Mouse (Mus musculus): Measurements from ENCODE around the gene Spata2. TPM values are rescaled to one million over a fixed set of nuclear protein-coding genes. Genes with fewer than 3 reads are reported as not detected.

Gene Spata2
- polyA plus RNA-seq, 1 experiment from 2014 or later: 15.7 TPM

DNA sequence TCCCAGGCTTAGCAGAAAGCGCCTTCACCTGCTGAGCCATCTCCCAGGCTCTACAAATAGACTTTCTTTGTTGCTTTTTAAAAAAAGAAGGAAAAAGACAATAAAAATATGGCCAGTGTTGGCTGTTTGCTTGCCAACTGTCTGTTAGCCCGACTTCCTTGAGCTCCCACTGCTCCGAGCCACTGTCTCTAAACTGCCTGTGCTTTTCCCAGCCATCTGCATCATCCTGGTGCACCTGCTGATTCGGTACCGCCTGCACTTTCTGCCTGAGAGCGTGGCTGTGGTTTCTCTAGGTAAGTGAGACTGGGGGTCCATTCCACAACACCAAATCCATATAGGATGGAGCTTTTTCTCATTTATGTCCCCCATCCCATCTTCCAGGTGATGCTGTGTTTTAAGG, 58.1 kb downstream of the Spata2 start:
- ATAC-seq (ENCODE audit: borderline replicate concordance, extremely low read depth, low FRiP score, low TSS enrichment): no peak
- Histone ChIP-seq H3K4me1 (no peaks in the 10 kb centered on the region), H3K27me3 (no peaks in the 10 kb centered on the region), H3K9me3 (no peaks in the 10 kb centered on the region), H3K4me3 (no peak overlapping the region), H3K27ac (no peak overlapping the region), H3K36me3 (peaks cover 31% of the 10 kb centered on the region), H3K4me2 (no peak overlapping the region), H3K9ac (no peak overlapping the region)
- WGBS: 93% methylated on average over 6 of the region's 6 CpGs

DNA sequence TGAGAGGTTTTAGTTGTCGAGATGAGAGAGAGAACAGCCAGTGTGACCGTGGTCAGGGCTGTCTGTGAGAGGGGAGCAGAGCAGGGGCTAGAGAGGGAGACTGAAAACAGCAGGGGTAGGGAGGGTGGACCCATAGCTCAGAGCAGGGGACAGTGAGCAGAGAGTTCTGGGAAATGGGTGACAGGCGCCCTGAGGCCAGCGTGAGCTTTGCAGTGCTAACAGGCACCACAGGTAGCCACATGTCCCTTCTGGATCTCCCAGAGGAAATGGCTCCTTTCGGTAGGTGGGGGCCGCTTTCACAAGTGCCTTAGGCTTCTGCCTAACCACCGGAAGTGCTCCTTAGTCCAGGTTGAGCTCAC, 61.3 kb downstream of the Spata2 start:
- no peak overlapping the region for H3K9ac ChIP-seq
- H3K4me1 ChIP-seq: no peaks in the 10 kb centered on the region
- H3K4me2 ChIP-seq: no peak overlapping the region
- H3K4me3 ChIP-seq: no peak overlapping the region
- H3K36me3 ChIP-seq: peaks cover 45% of the 10 kb centered on the region
- no peak for ATAC-seq (ENCODE audit: borderline replicate concordance, extremely low read depth, low FRiP score, low TSS enrichment)
- 57% methylated on average over 7 of the region's 7 CpGs for WGBS
- H3K27ac ChIP-seq: no peak overlapping the region
- H3K27me3 ChIP-seq: no peaks in the 10 kb centered on the region
- H3K9me3 ChIP-seq: no peaks in the 10 kb centered on the region

Other genes with a start within 250 kb of the Spata2 start
- gene B4galt5, start 143.7 kb downstream of the Spata2 start, polyA plus RNA-seq (2015; fragmentation: Nextera tagmentation; extraction: Ambion mirVana): 13.6 and 15.8 TPM in 2 replicates
- 20.3 and 21.4 TPM in 2 replicates for gene Slc9a8, start 71.2 kb downstream of the Spata2 start, polyA plus RNA-seq (2015; fragmentation: Nextera tagmentation; extraction: Ambion mirVana)
- gene Rnf114, start 242 bp downstream of the Spata2 start, polyA plus RNA-seq (2015; fragmentation: Nextera tagmentation; extraction: Ambion mirVana): 99.8 and 102 TPM in 2 replicates
- gene Snai1, start 45.3 kb upstream of the Spata2 start, polyA plus RNA-seq (2015; fragmentation: Nextera tagmentation; extraction: Ambion mirVana): 107 and 109 TPM in 2 replicates
- 280 and 282 TPM in 2 replicates for gene Ube2v1, start 139.2 kb upstream of the Spata2 start, polyA plus RNA-seq (2015; fragmentation: Nextera tagmentation; extraction: Ambion mirVana)
- gene Gm20431, start 168.6 kb upstream of the Spata2 start, polyA plus RNA-seq (2015; fragmentation: Nextera tagmentation; extraction: Ambion mirVana): 3.2 and 3.5 TPM in 2 replicates
- 61.4 and 68.1 TPM in 2 replicates for gene Cebpb, start 196.0 kb upstream of the Spata2 start, polyA plus RNA-seq (2015; fragmentation: Nextera tagmentation; extraction: Ambion mirVana)
- 41.7 and 43.8 TPM in 2 replicates for gene Tmem189, start 196.9 kb upstream of the Spata2 start, polyA plus RNA-seq (2015; fragmentation: Nextera tagmentation; extraction: Ambion mirVana)

All from lung, embryonic 15.5 days (tissue).